Mouse (Mus musculus) heart, embryonic 10.5 days (tissue): ENCODE data around the gene Tmprss11a. TPM values are rescaled to one million over a fixed set of nuclear protein-coding genes. Genes with fewer than 3 reads are reported as not detected.

Experiments
- DNase-seq: peaks from one replicate; pipeline ENCODE4 v3.0.0-alpha.2; 2017; ENCODE audit warnings: low spot score
- H3K27ac ChIP-seq: fragments of 300-500 bp; sonication (generic); 2 replicates; pipeline ENCODE4 v1.5.1; 2016; ENCODE audit warnings: mild to moderate bottlenecking
- H3K27me3 ChIP-seq: fragments of 300-500 bp; sonication (generic); 2 replicates; pipeline ENCODE4 v1.6.1; 2016; ENCODE audit warnings: mild to moderate bottlenecking; ENCODE audit not compliant: poor library complexity, insufficient read depth, severe bottlenecking
- H3K36me3 ChIP-seq: fragments of 300-500 bp; sonication (generic); 2 replicates; pipeline ENCODE4 v1.6.1; 2016; ENCODE audit warnings: mild to moderate bottlenecking, moderate library complexity
- H3K4me1 ChIP-seq: fragments of 300-500 bp; sonication (generic); 2 replicates; pipeline ENCODE4 v1.6.1; 2016; ENCODE audit warnings: mild to moderate bottlenecking
- H3K4me3 ChIP-seq: fragments of 300-500 bp; sonication (generic); 2 replicates; pipeline ENCODE4 v1.5.1; 2016; ENCODE audit warnings: mild to moderate bottlenecking, moderate library complexity
- H3K9me3 ChIP-seq: fragments of 300-500 bp; sonication (generic); 2 replicates; pipeline ENCODE4 v1.6.1; 2016; ENCODE audit warnings: mild to moderate bottlenecking, moderate library complexity
- WGBS: fragments of 180-500 bp; shearing (Covaris S2); methylation state at CpG from one replicate; pipeline ENCODE4 v1.1.7; 2016; 5-methylcytosine and 5-hydroxymethylcytosine counted together
- polyA plus RNA-seq: library from polyadenylated mRNA; unstranded; fragments of >200 nt; fragmentation: Nextera tagmentation; extraction: Ambion mirVana; gene quantifications from 2 replicates; pipeline ENCODE4 v1.2.1, GENCODE M21; 2016

Gene Tmprss11a
- polyA plus RNA-seq, 1 experiment from 2014 or later, result not detected

GRCm38 (mm10) chr5:86410815-86411214 lies 58.0 kb downstream of the Tmprss11a start:
- H3K27me3 ChIP-seq, result no peaks in the 10 kb centered on the region
- no peaks in the 10 kb centered on the region for H3K36me3 ChIP-seq
- no peaks in the 10 kb centered on the region for H3K4me1 ChIP-seq
- no peak overlapping the region for H3K4me3 ChIP-seq
- H3K9me3 ChIP-seq, result no peaks in the 10 kb centered on the region
- WGBS, result 21% methylated on average over 3 of the region's 3 CpGs
- no peak overlapping the region for H3K27ac ChIP-seq
- no peak for DNase-seq

GRCm38 (mm10) chr5:86407941-86408340 lies 60.8 kb downstream of the Tmprss11a start:
- Histone ChIP-seq H3K4me3 (no peak overlapping the region), H3K36me3 (no peaks in the 10 kb centered on the region), H3K9me3 (no peaks in the 10 kb centered on the region), H3K27me3 (no peaks in the 10 kb centered on the region), H3K4me1 (no peaks in the 10 kb centered on the region), H3K27ac (no peak overlapping the region)
- WGBS, result 79% methylated on average over 2 of the region's 2 CpGs
- no peak for DNase-seq

GRCm38 (mm10) chr5:86407191-86407590 lies 61.6 kb downstream of the Tmprss11a start:
- no peak for DNase-seq
- Histone ChIP-seq H3K9me3 (no peaks in the 10 kb centered on the region), H3K27ac (no peak overlapping the region), H3K27me3 (no peaks in the 10 kb centered on the region), H3K4me1 (no peaks in the 10 kb centered on the region), H3K4me3 (no peak overlapping the region), H3K36me3 (no peaks in the 10 kb centered on the region)
- 80% methylated on average over 3 of the region's 3 CpGs for WGBS

GRCm38 (mm10) chr5:86373320-86373719 lies 95.5 kb downstream of the Tmprss11a start, which contains the start of gene Tmprss11d:
Gene Tmprss11d, minus strand, starts transcription at chr5:86373420.
- Histone ChIP-seq H3K27ac (no peak within 1 kb of the TSS), H3K36me3 (no peaks in the 10 kb centered on the region), H3K9me3 (no peaks in the 10 kb centered on the region), H3K4me3 (no peak within 1 kb of the TSS), H3K4me1 (no peaks in the 10 kb centered on the region), H3K27me3 (no peaks in the 10 kb centered on the region)
- WGBS, result 67% methylated on average over 3 of the region's 3 CpGs
- no peak for DNase-seq

Other genes with a start within 250 kb of the Tmprss11a start
- not detected in 2 replicates for gene Tmprss11c, start 179.7 kb downstream of the Tmprss11a start, polyA plus RNA-seq
- gene Tmprss11d, start 95.6 kb downstream of the Tmprss11a start, polyA plus RNA-seq, result not detected in 2 replicates
- not detected in 2 replicates for gene Tmprss11g, start 49.6 kb upstream of the Tmprss11a start, polyA plus RNA-seq
- 0.04 TPM in 1 of 2 replicates, not detected in the other for gene Tmprss11f, start 163.4 kb upstream of the Tmprss11a start, polyA plus RNA-seq
- not detected in 2 replicates for gene Tmprss11b, start 207.4 kb upstream of the Tmprss11a start, polyA plus RNA-seq